Mouse (Mus musculus): ENCODE measurements around the gene Sh3d21. TPM values are rescaled to one million over a fixed set of nuclear protein-coding genes. Genes with fewer than 3 reads are reported as not detected.

Gene Sh3d21
- polyA plus RNA-seq (2015; fragmentation: Nextera tagmentation; extraction: Ambion mirVana): 1.3 TPM in 2 replicates

DNA sequence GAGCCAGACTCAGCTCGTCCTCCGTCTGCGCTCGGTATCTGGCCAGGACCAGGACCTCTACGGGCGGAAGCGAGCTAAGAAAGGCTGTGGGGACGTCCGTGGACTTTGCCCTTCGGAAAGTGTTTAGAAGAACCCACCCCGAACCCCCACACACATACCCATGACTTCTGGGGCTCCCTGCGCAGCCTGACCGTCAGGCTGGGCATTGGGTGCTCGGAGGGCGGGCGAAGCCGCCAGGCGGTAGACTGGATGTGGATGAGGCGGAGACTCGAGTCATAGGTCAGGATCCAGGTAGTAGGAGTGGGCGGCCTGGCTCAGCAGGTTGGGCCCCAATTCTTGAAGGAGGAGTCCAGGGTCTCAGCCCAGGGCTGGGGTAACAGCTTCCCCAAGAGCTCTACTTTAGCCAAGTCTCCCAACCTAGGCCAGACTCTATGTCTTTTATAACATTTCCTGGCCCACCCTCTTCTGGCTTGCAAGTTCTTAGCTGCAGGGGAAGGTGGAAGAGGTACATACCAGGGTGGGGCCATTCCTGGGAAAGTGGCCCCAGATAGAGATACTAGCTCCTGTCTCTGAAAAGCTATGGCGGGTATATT, at the start of gene Sh3d21:
Sh3d21 (minus strand) TSS at position 425 of the 593 bp plus-strand sequence.
- Histone ChIP-seq H3K36me3 (replicated peaks) (peaks cover 9% of the 10 kb centered on the region; the same call in 1 of the 2 replicates), H3K9me3 (no peaks in the 10 kb centered on the region), H3K4me3 (peak within 1 kb of the TSS; percentile 47), H3K27me3 (replicated peaks) (no peaks in the 10 kb centered on the region), H3K9ac (peak within 1 kb of the TSS; percentile 63), H3K4me1 (peaks cover 11% of the 10 kb centered on the region), H3K4me2 (peak within 1 kb of the TSS; percentile 96), H3K27ac (no peak within 1 kb of the TSS)
- ATAC-seq (replicated peaks): peak; percentile 51; the same call in 1 of the 2 replicates
- 7% methylated on average over 22 of the region's 22 CpGs for WGBS

DNA sequence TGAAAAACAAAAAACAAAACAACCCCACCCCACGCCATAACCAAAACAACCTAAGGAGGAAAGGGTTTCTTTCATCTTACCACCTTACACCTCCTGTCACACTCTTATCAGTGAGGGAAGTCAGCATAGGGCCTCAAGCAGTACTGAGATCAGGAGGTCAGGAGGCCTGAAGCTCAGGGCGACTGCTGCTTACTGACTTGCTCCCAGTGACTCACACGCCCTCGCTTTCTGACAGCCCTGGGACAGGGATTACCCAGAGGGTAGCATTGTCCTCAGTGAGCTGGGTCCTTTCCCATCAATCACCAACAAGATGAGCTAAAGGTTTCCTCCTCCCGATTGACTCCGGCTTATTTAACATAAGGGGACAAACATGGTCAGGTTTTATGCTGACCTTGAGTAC, 43.8 kb upstream of the Sh3d21 start:
- 53% methylated on average over 6 of the region's 6 CpGs for WGBS
- H3K4me2 ChIP-seq: no peak overlapping the region
- H3K9ac ChIP-seq: no peak overlapping the region
- peaks cover 9% of the 10 kb centered on the region for H3K4me1 ChIP-seq
- H3K36me3 ChIP-seq (replicated peaks): no peaks in the 10 kb centered on the region
- no peaks in the 10 kb centered on the region for H3K27me3 ChIP-seq (replicated peaks)
- H3K27ac ChIP-seq: no peak overlapping the region
- ATAC-seq (replicated peaks): no peak
- H3K4me3 ChIP-seq: no peak overlapping the region
- no peaks in the 10 kb centered on the region for H3K9me3 ChIP-seq

DNA sequence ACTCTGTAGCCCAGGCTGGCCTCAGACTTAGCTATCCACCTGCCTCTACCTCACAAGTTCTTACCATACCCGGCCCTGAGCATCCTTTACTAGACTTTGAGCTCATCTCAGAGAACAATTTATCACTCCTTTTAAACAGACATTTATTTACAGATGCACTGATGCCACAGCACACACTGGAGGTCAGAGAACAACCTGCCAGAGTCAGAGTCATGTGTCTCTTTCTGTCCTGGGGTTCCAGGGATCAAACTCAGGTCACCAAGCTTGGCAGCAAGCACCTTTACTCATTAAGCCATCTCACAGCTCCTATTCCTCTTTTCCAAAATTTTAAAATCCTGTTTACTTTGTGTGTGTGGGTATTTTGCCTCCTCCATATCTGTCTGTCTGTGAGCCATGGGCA, 42.1 kb upstream of the Sh3d21 start:
- 59% methylated on average over 1 of the region's 1 CpGs for WGBS
- Histone ChIP-seq H3K36me3 (replicated peaks) (no peaks in the 10 kb centered on the region), H3K9me3 (no peaks in the 10 kb centered on the region), H3K4me2 (no peak overlapping the region), H3K27ac (no peak overlapping the region), H3K9ac (no peak overlapping the region), H3K27me3 (replicated peaks) (no peaks in the 10 kb centered on the region), H3K4me1 (peaks cover 20% of the 10 kb centered on the region), H3K4me3 (no peak overlapping the region)
- ATAC-seq (replicated peaks): no peak

DNA sequence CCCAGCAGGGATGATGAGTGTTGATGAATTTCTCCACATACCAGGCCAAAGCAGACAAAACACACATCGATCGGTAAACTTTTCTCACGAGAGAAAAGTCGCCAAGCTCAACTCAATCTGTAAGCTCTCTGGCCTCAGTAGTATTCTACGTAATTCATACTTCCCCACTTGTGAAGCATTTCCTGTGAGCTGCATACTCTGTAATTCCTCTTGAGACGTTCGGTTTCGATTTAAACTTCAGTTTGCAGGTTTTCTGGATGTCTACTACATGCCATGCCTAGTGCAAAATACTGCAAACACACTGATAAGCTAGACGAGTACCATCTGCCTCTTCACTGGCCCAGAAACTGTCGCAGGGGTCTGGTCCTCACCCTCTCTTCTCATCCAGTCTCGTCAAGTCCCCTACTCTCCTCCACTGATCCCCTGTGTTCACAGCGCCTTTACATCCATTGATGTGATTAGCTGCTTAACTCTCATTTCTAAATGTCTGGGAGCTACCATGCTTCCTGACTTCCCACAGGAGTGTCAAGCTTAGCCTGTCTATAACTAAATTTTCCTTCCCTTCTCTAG, 41.5 kb upstream of the Sh3d21 start:
- H3K36me3 ChIP-seq (replicated peaks): no peaks in the 10 kb centered on the region
- no peak overlapping the region for H3K27ac ChIP-seq
- H3K4me1 ChIP-seq: peaks cover 27% of the 10 kb centered on the region
- no peaks in the 10 kb centered on the region for H3K9me3 ChIP-seq
- H3K9ac ChIP-seq: no peak overlapping the region
- ATAC-seq (replicated peaks): no peak
- no peaks in the 10 kb centered on the region for H3K27me3 ChIP-seq (replicated peaks)
- H3K4me2 ChIP-seq: no peak overlapping the region
- 83% methylated on average over 12 of the region's 12 CpGs for WGBS
- H3K4me3 ChIP-seq: no peak overlapping the region

DNA sequence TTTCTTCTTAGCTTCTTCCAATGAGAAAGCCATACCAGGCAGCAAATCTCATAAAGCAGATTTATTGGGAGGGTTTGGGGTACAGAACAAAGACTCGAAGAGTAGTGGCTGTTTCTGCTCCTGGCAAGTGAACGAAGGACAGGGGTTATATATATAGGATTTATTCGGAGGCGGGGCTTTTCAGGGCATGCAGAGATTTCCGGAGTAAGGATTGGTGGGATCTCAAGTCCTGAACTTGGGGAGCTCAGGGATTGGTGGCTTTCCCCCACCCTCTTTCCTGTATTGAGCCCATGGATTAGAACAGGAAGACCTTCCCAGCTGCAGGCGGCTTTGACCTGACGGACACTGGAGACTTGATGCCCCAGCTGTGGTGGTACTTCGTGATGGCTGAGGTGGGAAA, 40.7 kb upstream of the Sh3d21 start:
- H3K27me3 ChIP-seq (replicated peaks): no peaks in the 10 kb centered on the region
- H3K4me3 ChIP-seq: no peak overlapping the region
- H3K27ac ChIP-seq: no peak overlapping the region
- peaks cover 31% of the 10 kb centered on the region for H3K4me1 ChIP-seq
- H3K4me2 ChIP-seq: no peak overlapping the region
- H3K36me3 ChIP-seq (replicated peaks): no peaks in the 10 kb centered on the region
- ATAC-seq (replicated peaks): no peak
- H3K9me3 ChIP-seq: no peaks in the 10 kb centered on the region
- 87% methylated on average over 8 of the region's 8 CpGs for WGBS
- H3K9ac ChIP-seq: no peak overlapping the region

DNA sequence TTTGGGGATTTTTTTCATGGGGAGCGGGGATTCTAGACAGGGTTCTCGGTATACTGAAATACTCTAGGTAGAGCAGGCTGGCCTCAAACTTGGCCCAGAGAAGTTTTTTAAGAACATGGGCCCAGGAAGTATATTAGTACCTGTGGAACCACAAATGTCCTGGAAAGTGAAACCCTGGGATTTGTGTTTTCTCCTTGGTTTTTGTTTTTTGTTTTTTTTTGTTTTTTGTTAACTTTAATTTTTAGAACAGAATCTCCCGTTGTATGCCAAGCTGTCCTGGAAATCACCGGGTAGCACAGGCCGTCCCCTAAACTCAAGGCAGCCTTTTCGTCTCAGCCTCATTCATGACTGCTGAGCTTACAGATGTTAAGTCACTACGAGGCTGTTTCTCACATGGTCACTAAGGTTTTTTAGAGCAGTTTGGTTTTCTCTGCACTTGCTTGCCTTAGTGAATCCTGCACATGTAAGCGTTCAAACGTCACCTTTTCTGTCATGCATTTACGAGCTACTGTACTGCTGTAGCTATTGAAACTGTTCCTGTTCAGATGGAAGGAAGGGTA, 40.1 kb upstream of the Sh3d21 start:
- peak overlapping the region; percentile 86 for H3K4me3 ChIP-seq
- no peaks in the 10 kb centered on the region for H3K36me3 ChIP-seq (replicated peaks)
- ATAC-seq (replicated peaks): no peak
- H3K4me1 ChIP-seq: peaks cover 31% of the 10 kb centered on the region
- peak overlapping the region; percentile 67 for H3K9ac ChIP-seq
- no peaks in the 10 kb centered on the region for H3K9me3 ChIP-seq
- peak overlapping the region; percentile 96 for H3K27ac ChIP-seq
- 70% methylated on average over 10 of the region's 10 CpGs for WGBS
- H3K27me3 ChIP-seq (replicated peaks): no peaks in the 10 kb centered on the region
- H3K4me2 ChIP-seq: peak overlapping the region; percentile 70

DNA sequence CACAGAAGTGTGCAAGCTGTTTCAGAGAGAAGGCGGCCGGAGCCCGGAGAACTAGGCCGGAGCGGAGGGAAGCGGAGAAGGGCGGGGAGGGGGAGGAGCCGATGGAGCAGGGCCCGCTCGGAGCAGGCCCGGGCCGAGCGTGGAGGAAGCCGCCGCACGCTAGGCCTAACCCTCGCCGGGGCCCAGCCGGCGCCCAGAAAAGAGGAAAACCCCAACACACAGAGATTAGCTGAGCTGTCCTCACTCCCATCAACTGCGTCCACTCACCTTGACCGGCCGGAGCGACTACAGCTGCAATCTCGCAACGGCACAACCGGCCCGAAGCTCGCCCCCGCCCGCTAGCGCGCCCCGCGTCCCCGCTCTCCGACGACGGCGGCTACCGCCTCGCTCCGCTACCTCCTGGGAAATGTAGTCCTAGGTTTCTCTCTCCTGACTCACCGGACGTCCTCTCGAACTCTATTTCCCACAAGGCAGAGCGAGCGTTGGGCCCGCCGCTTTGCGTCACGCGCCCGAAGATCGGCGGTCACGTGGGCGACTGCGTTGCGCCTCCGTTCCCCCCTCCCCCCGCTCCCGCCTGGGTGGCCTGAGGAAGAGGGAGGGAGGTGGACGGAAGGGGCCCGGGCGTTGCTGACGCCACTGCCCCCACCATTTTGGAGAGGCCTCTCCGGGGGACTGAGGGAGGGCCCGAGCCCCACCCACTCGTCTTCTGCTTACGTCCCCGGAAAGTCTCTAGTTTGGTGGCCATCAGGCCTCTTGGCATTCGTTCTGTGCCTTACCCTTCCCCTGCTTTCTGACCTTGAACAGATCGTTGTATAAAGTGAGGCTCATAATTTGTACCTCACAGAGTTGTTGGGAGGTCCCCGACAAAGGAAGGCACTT, 39.3 kb upstream of the Sh3d21 start, which contains the start of gene Thrap3:
Thrap3 (minus strand) TSS at position 458 of the 879 bp plus-strand sequence.
- Histone ChIP-seq H3K4me1 (peaks cover 38% of the 10 kb centered on the region), H3K27ac (peak within 1 kb of the TSS; percentile 96), H3K9ac (peak within 1 kb of the TSS; percentile 75), H3K4me3 (peak within 1 kb of the TSS; percentile 86), H3K9me3 (no peaks in the 10 kb centered on the region), H3K4me2 (peak within 1 kb of the TSS; percentile 70), H3K36me3 (replicated peaks) (no peaks in the 10 kb centered on the region), H3K27me3 (replicated peaks) (no peaks in the 10 kb centered on the region)
- under 1% methylated on average over 71 of the region's 75 CpGs for WGBS
- ATAC-seq (replicated peaks): peak; percentile 99

DNA sequence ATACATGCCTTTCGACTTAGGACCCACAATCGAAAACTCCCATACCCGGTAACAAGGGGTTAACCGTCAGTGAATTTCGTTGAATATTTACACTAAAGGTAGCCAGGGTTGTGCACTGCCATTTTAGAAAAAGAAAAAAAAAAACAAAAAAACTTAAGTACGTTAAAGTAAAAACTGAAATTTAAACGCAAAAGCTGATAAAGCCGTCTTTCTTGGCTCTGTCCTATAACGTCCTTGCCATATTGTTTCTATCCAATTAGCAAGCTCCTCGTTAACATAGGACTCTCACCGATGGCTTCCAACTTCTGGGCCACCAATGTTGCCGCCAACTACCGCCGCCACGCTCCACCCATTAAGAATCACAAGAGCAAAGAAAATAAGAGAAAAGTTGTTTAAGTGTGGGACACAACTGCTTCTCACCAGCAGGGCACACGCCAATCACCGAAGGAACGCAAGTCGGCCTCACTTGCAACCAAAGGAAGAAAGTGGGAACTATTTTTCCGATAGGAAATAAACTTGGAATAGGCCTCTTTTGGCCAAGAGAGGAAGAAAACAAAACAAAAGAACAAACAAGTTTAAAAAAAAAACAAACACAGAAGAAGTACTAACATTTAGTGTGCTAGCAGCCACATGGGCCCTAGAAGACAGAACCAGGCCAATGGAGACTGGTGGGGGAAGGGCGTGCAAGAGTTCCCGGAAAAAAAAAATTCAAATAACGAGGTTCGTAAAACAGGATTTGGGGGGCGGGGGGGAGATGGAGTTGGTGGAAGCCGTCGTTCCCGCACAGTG, 38.4 kb upstream of the Sh3d21 start:
- peak overlapping the region; percentile 65 for H3K4me2 ChIP-seq
- no peaks in the 10 kb centered on the region for H3K27me3 ChIP-seq (replicated peaks)
- peak overlapping the region; percentile 86 for H3K4me3 ChIP-seq
- peak overlapping the region; percentile 96 for H3K27ac ChIP-seq
- no peak for ATAC-seq (replicated peaks)
- no peaks in the 10 kb centered on the region for H3K9me3 ChIP-seq
- H3K4me1 ChIP-seq: peaks cover 39% of the 10 kb centered on the region
- peak overlapping the region; percentile 75 for H3K9ac ChIP-seq
- under 1% methylated on average over 28 of the region's 28 CpGs for WGBS
- H3K36me3 ChIP-seq (replicated peaks): no peaks in the 10 kb centered on the region

DNA sequence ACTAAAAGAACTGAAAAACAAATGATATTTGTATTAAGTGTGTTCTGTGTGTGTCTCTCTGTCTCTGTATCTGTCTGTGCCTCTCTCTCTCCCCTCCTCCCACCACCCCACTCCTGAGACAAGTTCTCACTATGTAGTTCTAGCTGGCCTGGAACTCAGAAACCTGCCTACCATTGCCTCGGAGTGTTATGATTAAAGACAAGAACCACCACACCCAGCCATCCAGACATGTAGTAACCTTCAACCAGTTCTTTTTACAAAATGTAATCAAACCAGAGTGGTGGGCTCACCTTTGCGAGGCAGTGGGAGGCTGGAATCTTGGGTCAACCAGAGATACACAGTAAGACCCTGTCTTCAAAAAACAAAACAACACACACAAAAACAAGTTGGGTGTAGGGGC, 37.4 kb upstream of the Sh3d21 start:
- Histone ChIP-seq H3K27ac (no peak overlapping the region), H3K36me3 (replicated peaks) (no peaks in the 10 kb centered on the region), H3K4me3 (peak overlapping the region; percentile 86), H3K4me2 (peak overlapping the region; percentile 65), H3K27me3 (replicated peaks) (no peaks in the 10 kb centered on the region), H3K4me1 (peaks cover 39% of the 10 kb centered on the region), H3K9ac (no peak overlapping the region), H3K9me3 (no peaks in the 10 kb centered on the region)
- ATAC-seq (replicated peaks): no peak
- WGBS: 76% methylated on average over 2 of the region's 2 CpGs

DNA sequence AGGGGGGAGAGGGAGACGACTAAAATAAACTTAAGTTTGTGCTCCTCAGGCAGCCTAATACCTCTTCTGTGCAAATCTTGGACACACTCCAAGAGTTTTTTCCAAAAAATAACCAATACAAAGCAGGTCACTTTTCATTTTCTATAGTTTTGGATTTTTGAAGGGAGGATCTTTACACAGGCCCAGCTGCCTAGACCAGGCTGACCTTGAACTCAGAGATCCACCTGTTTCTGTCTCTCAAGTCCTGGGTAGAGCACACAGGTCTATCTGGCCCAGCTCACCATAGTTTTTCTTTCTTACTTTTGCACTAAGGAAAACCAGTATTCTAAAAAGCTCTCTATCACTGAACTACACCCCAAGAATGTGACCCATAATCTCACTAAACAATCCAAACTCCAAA, 36.7 kb upstream of the Sh3d21 start:
- H3K36me3 ChIP-seq (replicated peaks): no peaks in the 10 kb centered on the region
- H3K4me3 ChIP-seq: no peak overlapping the region
- H3K27me3 ChIP-seq (replicated peaks): no peaks in the 10 kb centered on the region
- H3K4me1 ChIP-seq: peaks cover 39% of the 10 kb centered on the region
- no peak overlapping the region for H3K9ac ChIP-seq
- ATAC-seq (replicated peaks): no peak
- peak overlapping the region; percentile 65; the same call in 1 of the 2 replicates for H3K4me2 ChIP-seq
- H3K27ac ChIP-seq: no peak overlapping the region
- 68% methylated on average over 1 of the region's 1 CpGs for WGBS
- H3K9me3 ChIP-seq: no peaks in the 10 kb centered on the region

DNA sequence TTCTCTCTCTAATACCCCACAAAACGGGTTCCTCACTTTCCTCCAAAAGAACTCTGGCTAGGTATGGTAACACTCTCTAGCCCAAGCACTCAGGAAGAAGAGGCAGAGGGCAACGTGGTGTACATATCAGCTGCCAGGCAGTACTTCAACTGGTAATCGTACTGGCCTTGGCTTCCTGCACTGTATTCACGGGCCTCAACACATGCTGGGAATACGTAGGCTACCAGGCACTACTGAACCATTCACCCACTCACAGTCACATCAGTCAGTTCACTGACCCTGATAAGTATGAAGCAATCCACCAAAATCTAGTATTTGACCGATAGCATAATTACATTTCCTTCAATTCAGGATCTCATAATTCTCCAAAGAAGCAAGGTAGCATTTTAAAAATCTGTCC, 36.3 kb upstream of the Sh3d21 start:
- Histone ChIP-seq H3K4me2 (0 out of 2 replicates have a peak overlapping the region, but pooled peaks have one; percentile 65), H3K36me3 (replicated peaks) (no peaks in the 10 kb centered on the region), H3K9ac (no peak overlapping the region), H3K27ac (no peak overlapping the region), H3K9me3 (no peaks in the 10 kb centered on the region), H3K27me3 (replicated peaks) (no peaks in the 10 kb centered on the region), H3K4me1 (peaks cover 39% of the 10 kb centered on the region), H3K4me3 (no peak overlapping the region)
- ATAC-seq (replicated peaks): no peak
- WGBS: 84% methylated on average over 6 of the region's 6 CpGs

All from midbrain, embryonic 15.5 days (tissue).